Mouse (Mus musculus) intestine, embryonic 15.5 days (tissue): ENCODE measurements around the gene Krt6b. TPM values are rescaled to one million over a fixed set of nuclear protein-coding genes. Genes with fewer than 3 reads are reported as not detected.
"Not testable (repeated sequence)": the region's sequence is repeated elsewhere in the genome, so short reads cannot be mapped to it uniquely, and the experiment has no call there.

Source experiments
- ATAC-seq: fragments of 200-750 bp; cut with Nextera tagmentation; 2 replicates; pipeline ENCODE4 v1.8.0; 2017; ENCODE audit warnings: moderate TSS enrichment, moderate library complexity
- H3K27ac ChIP-seq: fragments of 300-500 bp; sonication (generic); 2 replicates; pipeline ENCODE4 v1.5.1; 2015; ENCODE audit warnings: mild to moderate bottlenecking, inconsistent platforms
- H3K27me3 ChIP-seq: fragments of 300-500 bp; sonication (generic); replicated peaks from 2 replicates; pipeline ENCODE4 v1.6.1; 2015; ENCODE audit warnings: inconsistent platforms
- H3K36me3 ChIP-seq: fragments of 300-500 bp; sonication (generic); 2 replicates; pipeline ENCODE4 v1.6.1; 2015; ENCODE audit warnings: inconsistent platforms
- H3K4me1 ChIP-seq: fragments of 300-500 bp; sonication (generic); replicated peaks from 2 replicates; pipeline ENCODE4 v1.6.1; 2015; ENCODE audit warnings: inconsistent platforms
- H3K4me2 ChIP-seq: fragments of 300-500 bp; sonication (generic); replicated peaks from 2 replicates; pipeline ENCODE4 v1.6.1; 2015; ENCODE audit warnings: mild to moderate bottlenecking, inconsistent platforms
- H3K4me3 ChIP-seq: fragments of 300-500 bp; sonication (generic); replicated peaks from 2 replicates; pipeline ENCODE4 v1.5.1; 2015; ENCODE audit warnings: inconsistent platforms
- H3K9ac ChIP-seq: fragments of 300-500 bp; sonication (generic); 2 replicates; pipeline ENCODE4 v1.6.1; 2015; ENCODE audit warnings: inconsistent platforms
- H3K9me3 ChIP-seq: fragments of 300-500 bp; sonication (generic); 2 replicates; pipeline ENCODE4 v1.6.1; 2016; ENCODE audit warnings: inconsistent platforms
- WGBS: fragments of 180-500 bp; shearing (Covaris S2); methylation state at CpG from one replicate; pipeline ENCODE4 v1.1.7; 2015; 5-methylcytosine and 5-hydroxymethylcytosine counted together
- polyA plus RNA-seq: library from polyadenylated mRNA; unstranded; fragments of >200 nt; fragmentation: Nextera tagmentation; extraction: Ambion mirVana; gene quantifications from 2 replicates; pipeline ENCODE4 v1.2.1, GENCODE M21; 2015

Gene Krt6b
- polyA plus RNA-seq, 1 experiment from 2014 or later = not detected

DNA sequence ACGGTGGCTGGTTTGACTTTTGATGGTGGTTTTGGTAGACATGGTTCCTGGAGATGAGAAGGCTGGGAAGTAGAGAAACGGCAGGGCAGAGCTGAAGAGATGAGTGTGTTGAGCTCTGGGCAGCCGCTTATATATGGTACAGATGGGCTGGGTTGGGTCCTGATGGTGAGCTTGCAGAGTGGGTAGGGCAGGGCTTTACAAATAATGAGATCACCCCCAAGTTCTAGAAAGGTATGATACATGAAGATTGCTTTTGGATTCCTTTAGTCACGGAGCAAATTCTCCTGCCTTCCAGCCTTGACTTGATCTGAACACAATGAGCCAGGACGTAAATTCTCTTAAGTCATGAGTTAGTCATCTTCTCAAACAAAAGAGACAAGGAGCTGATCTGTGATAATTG is 14.1 kb upstream of the Krt6b start, which contains the start of gene Krt6a:
Krt6a (minus strand) TSS at position 101 of the 400 bp plus-strand sequence.
- H3K4me1 ChIP-seq = no peaks in the 10 kb centered on the region
- H3K36me3 ChIP-seq = no peaks in the 10 kb centered on the region
- no peak for ATAC-seq
- H3K4me2 ChIP-seq = no peak within 1 kb of the TSS
- H3K9me3 ChIP-seq = no peaks in the 10 kb centered on the region
- no peaks in the 10 kb centered on the region; the same call in 1 of the 2 replicates for H3K27me3 ChIP-seq
- no peak within 1 kb of the TSS for H3K27ac ChIP-seq
- WGBS = 71% methylated on average over 5 of the region's 5 CpGs
- H3K9ac ChIP-seq = no peak within 1 kb of the TSS
- H3K4me3 ChIP-seq = no peak within 1 kb of the TSS

DNA sequence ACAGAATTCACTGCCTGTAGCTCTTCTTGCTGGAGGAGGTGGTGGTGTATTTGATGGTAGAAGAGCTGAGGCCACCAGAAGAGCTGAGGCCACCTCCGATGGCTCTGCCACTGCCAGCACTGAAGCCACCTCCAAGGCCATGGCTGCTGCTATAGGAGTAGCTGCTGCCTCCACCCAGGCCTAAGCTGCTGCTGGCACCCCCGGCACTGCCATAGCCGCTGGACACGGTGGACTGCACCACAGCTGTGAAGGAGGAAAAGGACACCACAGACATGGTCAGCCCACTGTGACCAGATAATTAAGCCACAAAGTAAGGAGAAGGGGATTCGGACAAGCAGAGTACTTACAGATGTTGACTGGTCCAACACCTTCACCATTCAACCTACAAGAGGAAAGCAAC is 10.4 kb upstream of the Krt6b start:
- not testable (repeated sequence) for H3K27ac ChIP-seq, H3K27me3 ChIP-seq, H3K4me1 ChIP-seq, H3K4me3 ChIP-seq, H3K9ac ChIP-seq, ATAC-seq, H3K4me2 ChIP-seq, H3K36me3 ChIP-seq, H3K9me3 ChIP-seq
- WGBS = 93% methylated on average over 5 of the region's 5 CpGs

DNA sequence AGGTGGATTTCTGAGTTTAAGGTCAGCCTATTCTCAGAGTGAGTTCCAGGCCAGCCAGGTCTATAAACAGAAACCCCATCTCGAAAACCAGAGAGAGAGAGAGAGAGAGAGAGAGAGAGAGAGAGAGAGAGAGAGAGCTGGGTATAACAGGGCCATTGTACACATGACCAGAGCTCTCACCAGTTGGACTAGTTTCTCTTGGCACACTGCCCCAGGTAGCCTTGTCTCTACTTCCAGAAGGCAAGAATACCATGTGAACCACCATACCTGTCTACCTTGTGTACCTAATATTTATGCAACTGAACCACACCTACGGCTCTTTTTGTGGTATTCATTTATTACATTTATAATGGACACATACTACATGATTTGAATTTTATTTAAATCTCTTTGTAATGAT is 8.1 kb upstream of the Krt6b start:
- H3K27me3 ChIP-seq = no peaks in the 10 kb centered on the region
- H3K27ac ChIP-seq = no peak overlapping the region
- WGBS = 59% methylated on average over 2 of the region's 2 CpGs
- no peak overlapping the region for H3K4me3 ChIP-seq
- no peak overlapping the region for H3K4me2 ChIP-seq
- no peaks in the 10 kb centered on the region for H3K9me3 ChIP-seq
- H3K36me3 ChIP-seq = no peaks in the 10 kb centered on the region
- H3K9ac ChIP-seq = no peak overlapping the region
- H3K4me1 ChIP-seq = no peaks in the 10 kb centered on the region
- ATAC-seq = no peak

DNA sequence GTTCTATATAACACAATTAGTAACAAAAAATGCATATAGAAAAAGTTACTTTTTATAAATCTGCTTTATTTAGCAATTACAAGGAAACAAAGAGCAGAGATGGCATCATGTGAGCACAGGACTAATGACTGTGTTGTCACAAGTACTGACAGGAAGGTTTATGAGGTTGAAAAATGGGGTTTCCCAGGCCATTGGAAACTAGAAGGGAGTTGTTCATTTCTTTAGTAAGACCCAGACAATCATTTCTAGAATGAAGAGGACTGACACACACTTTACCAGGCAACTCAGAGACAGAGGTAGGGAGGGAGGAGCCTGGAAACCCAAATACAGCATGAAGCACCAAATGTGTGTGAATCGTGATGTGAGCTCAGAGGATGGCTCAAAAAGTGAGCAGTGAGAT is 4.1 kb downstream of the Krt6b start:
- Histone ChIP-seq H3K4me2 (no peak overlapping the region), H3K36me3 (no peaks in the 10 kb centered on the region), H3K9ac (no peak overlapping the region), H3K27ac (no peak overlapping the region), H3K27me3 (no peaks in the 10 kb centered on the region), H3K9me3 (no peaks in the 10 kb centered on the region), H3K4me1 (no peaks in the 10 kb centered on the region), H3K4me3 (no peak overlapping the region)
- 69% methylated on average over 1 of the region's 1 CpGs for WGBS
- ATAC-seq = no peak

GRCm38 (mm10) chr15:101652736-101653265 is 27.3 kb downstream of the Krt6b start:
- H3K4me2 ChIP-seq = no peak overlapping the region
- H3K4me3 ChIP-seq = no peak overlapping the region
- no peaks in the 10 kb centered on the region for H3K4me1 ChIP-seq
- no peaks in the 10 kb centered on the region for H3K36me3 ChIP-seq
- no peaks in the 10 kb centered on the region for H3K9me3 ChIP-seq
- ATAC-seq = no peak
- 86% methylated on average over 5 of the region's 5 CpGs for WGBS
- no peak overlapping the region for H3K27ac ChIP-seq
- no peak overlapping the region for H3K9ac ChIP-seq
- no peaks in the 10 kb centered on the region for H3K27me3 ChIP-seq

DNA sequence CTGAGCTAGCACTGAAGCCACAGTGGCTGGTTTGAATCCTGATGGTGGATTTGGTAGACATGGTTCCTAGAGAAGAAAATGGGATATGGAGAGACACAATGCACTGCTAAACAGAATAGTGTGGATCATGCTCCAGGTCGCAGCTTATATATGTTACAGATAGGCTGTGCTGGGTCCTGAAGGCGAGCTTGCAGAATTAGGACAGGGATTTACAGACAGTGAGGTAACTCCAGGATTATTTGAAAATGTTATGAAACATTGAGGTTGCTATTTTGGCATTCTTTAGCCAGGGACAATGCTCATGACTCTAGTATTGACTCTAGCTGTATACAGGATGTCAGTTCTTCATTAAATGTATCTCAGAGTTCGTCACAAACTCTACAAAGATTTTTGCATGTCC is 32.8 kb downstream of the Krt6b start, which contains the start of gene Gm5478:
Gm5478 (minus strand) TSS at position 101 of the 400 bp plus-strand sequence.
- 74% methylated on average over 3 of the region's 3 CpGs for WGBS
- no peaks in the 10 kb centered on the region for H3K36me3 ChIP-seq
- ATAC-seq = no peak
- no peak within 1 kb of the TSS for H3K4me2 ChIP-seq
- H3K27me3 ChIP-seq = no peaks in the 10 kb centered on the region
- no peak within 1 kb of the TSS for H3K9ac ChIP-seq
- no peaks in the 10 kb centered on the region for H3K9me3 ChIP-seq
- no peaks in the 10 kb centered on the region for H3K4me1 ChIP-seq
- no peak within 1 kb of the TSS for H3K4me3 ChIP-seq
- H3K27ac ChIP-seq = no peak within 1 kb of the TSS

DNA sequence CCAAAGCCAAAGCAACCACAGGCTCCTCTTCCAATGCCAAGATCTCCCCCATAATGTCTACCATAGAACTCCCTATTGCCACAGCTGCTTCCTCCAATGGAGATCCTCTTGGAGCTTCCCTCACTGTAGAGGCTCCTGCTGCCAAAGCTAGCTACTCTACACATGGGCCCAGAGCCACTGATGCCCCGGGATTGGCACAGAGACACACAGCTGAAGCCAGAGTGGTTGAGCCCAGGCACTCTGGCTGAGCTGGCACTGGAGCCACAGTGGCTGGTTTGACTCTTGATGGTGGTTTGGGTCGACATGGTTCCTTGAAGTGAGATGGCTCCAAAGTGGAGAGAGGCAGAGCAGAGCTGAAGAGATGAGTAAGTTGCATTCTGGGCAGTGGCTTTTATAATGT is 52.2 kb downstream of the Krt6b start, which contains the start of gene Gm5414:
Gm5414 (minus strand) TSS at position 305 of the 400 bp plus-strand sequence.
- WGBS = 78% methylated on average over 2 of the region's 2 CpGs
- no peaks in the 10 kb centered on the region for H3K36me3 ChIP-seq
- no peaks in the 10 kb centered on the region for H3K27me3 ChIP-seq
- 0 out of 2 replicates have a peak, but pooled peaks cover 3% of the 10 kb centered on the region for H3K4me1 ChIP-seq
- no peak within 1 kb of the TSS for H3K4me3 ChIP-seq
- H3K9me3 ChIP-seq = no peaks in the 10 kb centered on the region
- H3K4me2 ChIP-seq = no peak within 1 kb of the TSS
- no peak within 1 kb of the TSS for H3K9ac ChIP-seq
- H3K27ac ChIP-seq = no peak within 1 kb of the TSS
- ATAC-seq = no peak

Other genes starting within 250 kb of the Krt6b start
- gene Krt87, start 241.5 kb downstream of the Krt6b start, polyA plus RNA-seq = 0.20 and 0.21 TPM in 2 replicates
- gene Krt88, start 232.5 kb downstream of the Krt6b start, polyA plus RNA-seq = not detected in 2 replicates
- not detected in 2 replicates for gene Krt81, start 216.5 kb downstream of the Krt6b start, polyA plus RNA-seq
- 0.14 TPM in 1 of 2 replicates, not detected in the other for gene Krt86, start 206.8 kb downstream of the Krt6b start, polyA plus RNA-seq
- 0.19 TPM in 1 of 2 replicates, not detected in the other for gene Krt83, start 188.8 kb downstream of the Krt6b start, polyA plus RNA-seq
- gene Gm49425, start 163.0 kb downstream of the Krt6b start, polyA plus RNA-seq = not detected in 2 replicates
- 0.13 and 0.29 TPM in 2 replicates for gene Krt84, start 147.5 kb downstream of the Krt6b start, polyA plus RNA-seq
- not detected in 2 replicates for gene Krt82, start 129.6 kb downstream of the Krt6b start, polyA plus RNA-seq
- 0.09 and 0.16 TPM in 2 replicates for gene Krt90, start 117.3 kb downstream of the Krt6b start, polyA plus RNA-seq
- not detected in 2 replicates for gene Krt75, start 106.4 kb downstream of the Krt6b start, polyA plus RNA-seq
- not detected in 2 replicates for gene Gm5414, start 52.1 kb downstream of the Krt6b start, polyA plus RNA-seq
- not detected in 2 replicates for gene Gm5478, start 32.9 kb downstream of the Krt6b start, polyA plus RNA-seq
- gene Krt6a, start 14.0 kb upstream of the Krt6b start, polyA plus RNA-seq = 0.32 and 0.64 TPM in 2 replicates
- gene Krt5, start 32.6 kb upstream of the Krt6b start, polyA plus RNA-seq = 0.25 and 0.87 TPM in 2 replicates
- not detected in 2 replicates for gene Krt71, start 62.8 kb upstream of the Krt6b start, polyA plus RNA-seq
- not detected in 2 replicates for gene Krt72, start 106.2 kb upstream of the Krt6b start, polyA plus RNA-seq
- not detected in 2 replicates for gene Krt73, start 122.1 kb upstream of the Krt6b start, polyA plus RNA-seq
- gene Krt2, start 137.9 kb upstream of the Krt6b start, polyA plus RNA-seq = not detected in 2 replicates
- 0.62 and 0.92 TPM in 2 replicates for gene Krt1, start 170.5 kb upstream of the Krt6b start, polyA plus RNA-seq
- not detected in 2 replicates for gene Krt77, start 189.4 kb upstream of the Krt6b start, polyA plus RNA-seq
- not detected in 2 replicates for gene Krt76, start 212.6 kb upstream of the Krt6b start, polyA plus RNA-seq
- gene Krt4, start 244.4 kb upstream of the Krt6b start, polyA plus RNA-seq = 0.85 and 1.2 TPM in 2 replicates